Mouse (Mus musculus) lung, postnatal 0 days (tissue): ENCODE results near the gene Klhdc9. TPM values are rescaled to one million over a fixed set of nuclear protein-coding genes. Genes with fewer than 3 reads are reported as not detected.
A peak's percentile ranks its signal among the peaks of the same experiment; 100 is the strongest.

Experiments used
- ATAC-seq: fragments of 200-750 bp; cut with Nextera tagmentation; 2 replicates; pipeline ENCODE4 v1.8.0; 2017; ENCODE audit warnings: moderate library complexity
- DNase-seq: peaks from one replicate; pipeline ENCODE4 v3.0.0-alpha.2; 2016; ENCODE audit warnings: low spot score
- H3K27ac ChIP-seq: fragments of 300-500 bp; sonication (generic); 2 replicates; pipeline ENCODE4 v1.5.1; 2014; ENCODE audit warnings: antibody characterized with exemption, mild to moderate bottlenecking, low read length, mixed read lengths
- H3K27me3 ChIP-seq: fragments of 300-500 bp; sonication (generic); replicated peaks from 2 replicates; pipeline ENCODE4 v1.6.1; 2014; ENCODE audit warnings: low read length, mixed read lengths; ENCODE audit not compliant: insufficient read depth
- H3K36me3 ChIP-seq: fragments of 300-500 bp; sonication (generic); 2 replicates; pipeline ENCODE4 v1.6.1; 2014; ENCODE audit warnings: low read length, mixed read lengths; ENCODE audit not compliant: insufficient read depth
- H3K4me1 ChIP-seq: fragments of 300-500 bp; sonication (generic); 2 replicates; pipeline ENCODE4 v1.6.1; 2014; ENCODE audit warnings: antibody characterized with exemption, low read depth, low read length, mixed read lengths; ENCODE audit not compliant: insufficient read depth
- H3K4me2 ChIP-seq: fragments of 300-500 bp; sonication (generic); replicated peaks from 2 replicates; pipeline ENCODE4 v1.6.1; 2014; ENCODE audit warnings: low read depth, mild to moderate bottlenecking, low read length, moderate library complexity, mixed read lengths
- H3K4me3 ChIP-seq: fragments of 300-500 bp; sonication (generic); 2 replicates; pipeline ENCODE4 v1.5.1; 2014; ENCODE audit warnings: low read depth, low read length
- H3K9ac ChIP-seq: fragments of 300-500 bp; sonication (generic); replicated peaks from 2 replicates; pipeline ENCODE4 v1.6.1; 2014; ENCODE audit warnings: low read depth, mild to moderate bottlenecking
- H3K9me3 ChIP-seq: fragments of 300-500 bp; sonication (generic); 2 replicates; pipeline ENCODE4 v1.6.1; 2016; ENCODE audit warnings: low read length, mixed read lengths
- CTCF ChIP-seq: IDR thresholded peaks from 2 replicates; pipeline ENCODE4 v1.5.1; 2016; ENCODE audit warnings: antibody characterized with exemption, mild to moderate bottlenecking
- EP300 ChIP-seq: IDR thresholded peaks from 2 replicates; pipeline ENCODE4 v1.6.1; 2016; ENCODE audit warnings: antibody characterized with exemption, mild to moderate bottlenecking, control low read depth
- WGBS: fragments of 180-500 bp; shearing (Covaris S2); extraction: QIAGEN DNeasy Blood & Tissue Kit; methylation state at CpG from one replicate; pipeline ENCODE4 v1.1.7; 2014; 5-methylcytosine and 5-hydroxymethylcytosine counted together
- polyA plus RNA-seq: library from polyadenylated mRNA; unstranded; fragments of >200 nt; fragmentation: Nextera tagmentation; extraction: Ambion mirVana; gene quantifications from 2 replicates; pipeline ENCODE4 v1.2.1, GENCODE M21; 2015

Klhdc9 gene
- polyA plus RNA-seq, 1 experiment from 2014 or later = 4.0 TPM

GRCm38 (mm10) chr1:171325571-171325970, 35.0 kb downstream of the Klhdc9 start:
- no peak overlapping the region for H3K27ac ChIP-seq
- H3K27me3 ChIP-seq = no peaks in the 10 kb centered on the region
- TF ChIP-seq CTCF = no peak
- no peak for TF ChIP-seq EP300
- H3K9me3 ChIP-seq = no peaks in the 10 kb centered on the region
- no peak overlapping the region for H3K9ac ChIP-seq
- no peak for DNase-seq
- ATAC-seq = no peak
- peaks cover 7% of the 10 kb centered on the region; the same call in 1 of the 2 replicates for H3K4me1 ChIP-seq
- no peak overlapping the region for H3K4me2 ChIP-seq
- H3K36me3 ChIP-seq = no peaks in the 10 kb centered on the region
- no peak overlapping the region for H3K4me3 ChIP-seq
- WGBS = 81% methylated on average over 2 of the region's 2 CpGs

- Histone ChIP-seq H3K9ac (no peak overlapping the region), H3K4me2 (no peak overlapping the region), H3K9me3 (no peaks in the 10 kb centered on the region), H3K36me3 (no peaks in the 10 kb centered on the region), H3K27ac (no peak overlapping the region), H3K27me3 (no peaks in the 10 kb centered on the region), H3K4me3 (no peak overlapping the region), H3K4me1 (no peaks in the 10 kb centered on the region)
- 56% methylated on average over 1 of the region's 1 CpGs for WGBS
- no peak for TF ChIP-seq CTCF
- no peak for TF ChIP-seq EP300
- DNase-seq (peak; percentile 4), ATAC-seq (peak; percentile 50)
Measured at GRCm38 (mm10) chr1:171322012-171322411, 38.6 kb downstream of the Klhdc9 start.

- Histone ChIP-seq H3K9ac (no peak overlapping the region), H3K27ac (no peak overlapping the region)
- no peak for ATAC-seq
Measured at GRCm38 (mm10) chr1:171321415-171321814, 39.2 kb downstream of the Klhdc9 start.

GRCm38 (mm10) chr1:171320151-171320550, 40.4 kb downstream of the Klhdc9 start:
- H3K27me3 ChIP-seq = no peaks in the 10 kb centered on the region
- H3K9ac ChIP-seq = no peak overlapping the region
- no peak for ATAC-seq
- no peak overlapping the region for H3K4me3 ChIP-seq
- DNase-seq = no peak
- TF ChIP-seq EP300 (no peak), CTCF (no peak)
- no peak overlapping the region for H3K27ac ChIP-seq
- WGBS = 24% methylated on average over 5 of the region's 5 CpGs
- H3K4me1 ChIP-seq = no peaks in the 10 kb centered on the region
- no peak overlapping the region; the same call in 1 of the 2 replicates for H3K4me2 ChIP-seq
- no peaks in the 10 kb centered on the region for H3K9me3 ChIP-seq
- no peaks in the 10 kb centered on the region for H3K36me3 ChIP-seq

More at GRCm38 (mm10) chr1:171321415-171321814, 39.2 kb downstream of the Klhdc9 start:
- no peaks in the 10 kb centered on the region for H3K4me1 ChIP-seq
- H3K4me3 ChIP-seq = no peak overlapping the region
- H3K9me3 ChIP-seq = no peaks in the 10 kb centered on the region
- H3K27me3 ChIP-seq = no peaks in the 10 kb centered on the region
- peak; percentile 10; the same call in 1 of the 2 replicates for TF ChIP-seq EP300
- TF ChIP-seq CTCF = peak; percentile 78
- no peak overlapping the region for H3K4me2 ChIP-seq
- peak; percentile 80 for DNase-seq
- no peaks in the 10 kb centered on the region for H3K36me3 ChIP-seq

GRCm38 (mm10) chr1:171319748-171320147, 40.9 kb downstream of the Klhdc9 start:
- Histone ChIP-seq H3K9ac (no peak overlapping the region), H3K36me3 (no peaks in the 10 kb centered on the region), H3K27me3 (no peaks in the 10 kb centered on the region), H3K9me3 (no peaks in the 10 kb centered on the region), H3K27ac (no peak overlapping the region), H3K4me3 (no peak overlapping the region), H3K4me2 (no peak overlapping the region; the same call in 1 of the 2 replicates), H3K4me1 (no peaks in the 10 kb centered on the region)
- TF ChIP-seq CTCF (no peak), EP300 (no peak)
- DNase-seq (no peak), ATAC-seq (no peak)
- WGBS = 15% methylated on average over 7 of the region's 7 CpGs

GRCm38 (mm10) chr1:171309321-171309720, 51.3 kb downstream of the Klhdc9 start:
- DNase-seq = peak; percentile 69
- WGBS = 48% methylated on average over 2 of the region's 2 CpGs
- Histone ChIP-seq H3K27ac (no peak overlapping the region), H3K4me3 (no peak overlapping the region), H3K4me2 (no peak overlapping the region), H3K27me3 (no peaks in the 10 kb centered on the region), H3K4me1 (no peaks in the 10 kb centered on the region), H3K9me3 (no peaks in the 10 kb centered on the region), H3K36me3 (no peaks in the 10 kb centered on the region), H3K9ac (no peak overlapping the region)
- no peak for ATAC-seq
- TF ChIP-seq EP300 = 0 out of 2 replicates have a peak, but pooled peaks have one; percentile 27
- TF ChIP-seq CTCF = no peak

Other genes with a start within 250 kb of the Klhdc9 start
- 32.2 and 33.2 TPM in 2 replicates for gene Cfap126, start 246.9 kb downstream of the Klhdc9 start, polyA plus RNA-seq
- gene Sdhc, start 210.2 kb downstream of the Klhdc9 start, polyA plus RNA-seq = 145 and 157 TPM in 2 replicates
- 0.62 and 0.73 TPM in 2 replicates for gene Mpz, start 210.1 kb downstream of the Klhdc9 start, polyA plus RNA-seq
- 3.3 and 4.4 TPM in 2 replicates for gene Pcp4l1, start 164.5 kb downstream of the Klhdc9 start, polyA plus RNA-seq
- 0.07 and 0.08 TPM in 2 replicates for gene Nr1i3, start 146.8 kb downstream of the Klhdc9 start, polyA plus RNA-seq
- 14.9 and 17.1 TPM in 2 replicates for gene Tomm40l, start 138.3 kb downstream of the Klhdc9 start, polyA plus RNA-seq
- 2.3 and 5.5 TPM in 2 replicates for gene Apoa2, start 135.7 kb downstream of the Klhdc9 start, polyA plus RNA-seq
- gene Fcer1g, start 126.4 kb downstream of the Klhdc9 start, polyA plus RNA-seq = 121 and 130 TPM in 2 replicates
- 2.7 and 3.3 TPM in 2 replicates for gene Adamts4, start 110.4 kb downstream of the Klhdc9 start, polyA plus RNA-seq
- gene Ndufs2, start 109.4 kb downstream of the Klhdc9 start, polyA plus RNA-seq = 172 and 188 TPM in 2 replicates
- 68.4 and 77.0 TPM in 2 replicates for gene B4galt3, start 90.5 kb downstream of the Klhdc9 start, polyA plus RNA-seq
- 28.4 and 30.6 TPM in 2 replicates for gene Ppox, start 79.6 kb downstream of the Klhdc9 start, polyA plus RNA-seq
- 38.3 and 40.9 TPM in 2 replicates for gene Usp21, start 72.8 kb downstream of the Klhdc9 start, polyA plus RNA-seq
- 95.4 and 100 TPM in 2 replicates for gene Ufc1, start 65.8 kb downstream of the Klhdc9 start, polyA plus RNA-seq
- gene Dedd, start 31.7 kb downstream of the Klhdc9 start, polyA plus RNA-seq = 43.0 and 44.4 TPM in 2 replicates
- 39.9 and 45.5 TPM in 2 replicates for gene Nit1, start 15.2 kb downstream of the Klhdc9 start, polyA plus RNA-seq
- 64.1 and 72.7 TPM in 2 replicates for gene Pfdn2, start 15.1 kb downstream of the Klhdc9 start, polyA plus RNA-seq
- 10.1 and 10.2 TPM in 2 replicates for gene Nectin4, start 9.3 kb upstream of the Klhdc9 start, polyA plus RNA-seq
- 3.5 and 4.1 TPM in 2 replicates for gene Arhgap30, start 28.2 kb upstream of the Klhdc9 start, polyA plus RNA-seq
- 66.4 and 67.7 TPM in 2 replicates for gene Usf1, start 50.5 kb upstream of the Klhdc9 start, polyA plus RNA-seq
- gene Tstd1, start 58.1 kb upstream of the Klhdc9 start, polyA plus RNA-seq = 7.1 and 7.8 TPM in 2 replicates
- 177 and 239 TPM in 2 replicates for gene F11r, start 76.7 kb upstream of the Klhdc9 start, polyA plus RNA-seq
- gene Alyref2, start 142.7 kb upstream of the Klhdc9 start, polyA plus RNA-seq = 13.7 and 14.8 TPM in 2 replicates
- not detected in 2 replicates for gene Itln1, start 174.5 kb upstream of the Klhdc9 start, polyA plus RNA-seq
- 1.7 and 1.8 TPM in 2 replicates for gene Cd244a, start 198.4 kb upstream of the Klhdc9 start, polyA plus RNA-seq
- gene Ly9, start 246.6 kb upstream of the Klhdc9 start, polyA plus RNA-seq = 0.55 and 0.84 TPM in 2 replicates